Mouse (Mus musculus): ENCODE results near the gene A930017K11Rik.

DNA sequence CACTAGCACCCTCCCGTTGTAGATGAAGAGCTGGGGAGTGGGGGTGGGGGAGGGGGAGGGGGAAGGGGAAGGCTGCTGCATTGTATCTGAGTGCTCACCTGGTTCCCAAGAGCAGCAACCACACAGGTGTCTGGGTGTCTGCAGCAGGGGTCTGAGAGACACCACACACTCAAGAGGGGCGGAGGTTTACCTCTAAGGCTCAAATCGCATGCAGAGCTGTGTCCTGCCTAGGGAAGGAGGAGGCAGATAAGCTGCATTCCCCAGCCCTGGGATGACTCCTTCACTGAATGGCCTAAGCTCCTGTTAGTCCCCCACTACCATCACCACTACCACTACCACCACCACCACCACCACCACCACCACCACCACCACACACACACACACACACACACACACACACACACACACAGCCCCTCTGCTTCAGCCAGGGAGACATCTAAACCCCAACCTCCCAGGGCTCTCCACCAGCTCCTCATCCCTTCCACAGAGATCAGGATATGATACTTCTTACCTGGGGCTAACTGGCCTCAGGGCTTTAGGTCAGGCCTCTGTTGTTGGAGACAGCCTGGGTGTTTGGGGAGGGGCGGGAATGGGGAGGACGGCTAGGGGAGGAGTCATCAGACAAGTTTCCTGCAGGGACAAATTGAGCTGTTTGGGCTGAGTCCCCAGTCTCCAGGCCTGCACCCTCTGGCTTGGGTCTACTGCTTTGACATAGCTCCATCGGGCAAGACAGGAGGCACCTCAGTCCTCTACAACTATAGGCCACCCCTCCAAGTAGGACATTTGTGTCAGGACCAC is 7.8 kb downstream of the A930017K11Rik start, which contains the start of the genes Pigq and Nhlrc4:
- TF ChIP-seq CTCF (IDR thresholded peaks at IDR 0.05; ENCODE audit: borderline replicate concordance, extremely low read depth, insufficient read depth, insufficient read length), result no peak
- TF ChIP-seq POLR2A (IDR thresholded peaks at IDR 0.05; ENCODE audit: borderline replicate concordance, extremely low read depth, insufficient read depth, insufficient read length, poor library complexity, severe bottlenecking), result no peak
